Mouse (Mus musculus) forebrain, embryonic 11.5 days (tissue): Measurements from ENCODE around the gene Nkx2-5. TPM values are rescaled to one million over a fixed set of nuclear protein-coding genes. Genes with fewer than 3 reads are reported as not detected.

Source experiments
- ATAC-seq: fragments of 200-750 bp; cut with Nextera tagmentation; replicated peaks from 2 replicates; pipeline ENCODE4 v1.8.0; 2017; ENCODE audit warnings: moderate TSS enrichment; ENCODE audit not compliant: low FRiP score
- DNase-seq: peaks from one replicate; pipeline ENCODE4 v3.0.0-alpha.2; 2017; ENCODE audit warnings: low spot score
- H3K27ac ChIP-seq: fragments of 300-500 bp; sonication (generic); 2 replicates; pipeline ENCODE4 v1.5.1; 2014; ENCODE audit warnings: low read depth, low read length
- H3K27me3 ChIP-seq: fragments of 300-500 bp; sonication (generic); 2 replicates; pipeline ENCODE4 v1.6.1; 2014; ENCODE audit warnings: mild to moderate bottlenecking, low read length, mixed read lengths; ENCODE audit not compliant: control insufficient read depth, insufficient read depth
- H3K36me3 ChIP-seq: fragments of 300-500 bp; sonication (generic); 2 replicates; pipeline ENCODE4 v1.6.1; 2014; ENCODE audit warnings: mild to moderate bottlenecking, low read length, moderate library complexity, mixed read lengths; ENCODE audit not compliant: control insufficient read depth, insufficient read depth
- H3K4me1 ChIP-seq: fragments of 300-500 bp; sonication (generic); replicated peaks from 2 replicates; pipeline ENCODE4 v1.6.1; 2014; ENCODE audit warnings: low read length, mixed read lengths; ENCODE audit not compliant: control insufficient read depth, insufficient read depth
- H3K4me2 ChIP-seq: fragments of 300-500 bp; sonication (generic); 2 replicates; pipeline ENCODE4 v1.6.1; 2014; ENCODE audit warnings: low read depth, mild to moderate bottlenecking, low read length, moderate library complexity, mixed read lengths; ENCODE audit not compliant: severe bottlenecking
- H3K4me3 ChIP-seq: fragments of 300-500 bp; sonication (generic); 2 replicates; pipeline ENCODE4 v1.5.1; 2014; ENCODE audit warnings: low read depth, low read length
- H3K9ac ChIP-seq: fragments of 300-500 bp; sonication (generic); 2 replicates; pipeline ENCODE4 v1.6.1; 2014; ENCODE audit warnings: low read length
- H3K9me3 ChIP-seq: fragments of 300-500 bp; sonication (generic); 2 replicates; pipeline ENCODE4 v1.6.1; 2016; ENCODE audit warnings: low read length, mixed read lengths; ENCODE audit not compliant: control insufficient read depth
- whole genome bisulfite sequencing: fragments of 180-500 bp; shearing (Covaris S2); extraction: QIAGEN DNeasy Blood & Tissue Kit; methylation state at CpG from one replicate; pipeline ENCODE4 v1.1.7; 2014; 5-methylcytosine and 5-hydroxymethylcytosine counted together
- polyA plus RNA-seq: library from polyadenylated mRNA; unstranded; fragments of >200 nt; fragmentation: Nextera tagmentation; extraction: Ambion mirVana; gene quantifications from 2 replicates; pipeline ENCODE4 v1.2.1, GENCODE M21; 2014

Gene Nkx2-5
- polyA plus RNA-seq, 1 experiment from 2014 or later: not detected

GRCm38 (mm10) chr17:26848236-26848635, 3.4 kb upstream of the Nkx2-5 start:
- 2% methylated on average over 6 of the region's 6 CpGs for WGBS
- ATAC-seq (no peak), DNase-seq (peak; percentile 47)
- no peaks in the 10 kb centered on the region for H3K9me3 ChIP-seq
- peaks cover 83% of the 10 kb centered on the region for H3K27me3 ChIP-seq
- no peak overlapping the region for H3K4me3 ChIP-seq
- H3K4me2 ChIP-seq: no peak overlapping the region
- H3K36me3 ChIP-seq: no peaks in the 10 kb centered on the region
- H3K4me1 ChIP-seq: peaks cover 3% of the 10 kb centered on the region; the same call in 1 of the 2 replicates
- no peak overlapping the region for H3K9ac ChIP-seq
- no peak overlapping the region for H3K27ac ChIP-seq

GRCm38 (mm10) chr17:26847801-26848200, 3.0 kb upstream of the Nkx2-5 start:
- H3K4me3 ChIP-seq: no peak overlapping the region
- no peaks in the 10 kb centered on the region for H3K9me3 ChIP-seq
- H3K27ac ChIP-seq: no peak overlapping the region
- H3K27me3 ChIP-seq: peaks cover 84% of the 10 kb centered on the region
- H3K9ac ChIP-seq: no peak overlapping the region
- peak; percentile 49 for DNase-seq
- H3K4me1 ChIP-seq: peaks cover 3% of the 10 kb centered on the region; the same call in 1 of the 2 replicates
- ATAC-seq: no peak
- no peaks in the 10 kb centered on the region for H3K36me3 ChIP-seq
- no peak overlapping the region for H3K4me2 ChIP-seq
- WGBS: 0% methylated on average over 5 of the region's 5 CpGs

GRCm38 (mm10) chr17:26846411-26846810, 1.6 kb upstream of the Nkx2-5 start:
- ATAC-seq (no peak), DNase-seq (peak; percentile 49)
- Histone ChIP-seq H3K4me2 (no peak overlapping the region), H3K9me3 (no peaks in the 10 kb centered on the region), H3K27me3 (peaks cover 85% of the 10 kb centered on the region), H3K4me1 (peaks cover 3% of the 10 kb centered on the region; the same call in 1 of the 2 replicates), H3K36me3 (no peaks in the 10 kb centered on the region), H3K9ac (no peak overlapping the region), H3K4me3 (no peak overlapping the region), H3K27ac (no peak overlapping the region)
- 6% methylated on average over 8 of the region's 8 CpGs for WGBS

- H3K9ac ChIP-seq: no peak overlapping the region
- H3K4me3 ChIP-seq: no peak overlapping the region
- 4% methylated on average over 14 of the region's 14 CpGs for WGBS
- ATAC-seq (no peak), DNase-seq (peak; percentile 48)
- H3K4me1 ChIP-seq: peaks cover 4% of the 10 kb centered on the region; the same call in 1 of the 2 replicates
- no peaks in the 10 kb centered on the region for H3K9me3 ChIP-seq
- no peak overlapping the region for H3K4me2 ChIP-seq
- no peak overlapping the region for H3K27ac ChIP-seq
- H3K27me3 ChIP-seq: peaks cover 86% of the 10 kb centered on the region
- H3K36me3 ChIP-seq: no peaks in the 10 kb centered on the region
Measured at GRCm38 (mm10) chr17:26845149-26846050, 591 bp upstream of the Nkx2-5 start.

GRCm38 (mm10) chr17:26844371-26844851, 398 bp downstream of the Nkx2-5 start:
- H3K4me2 ChIP-seq: no peak overlapping the region
- ATAC-seq (no peak), DNase-seq (peak; percentile 55)
- no peak overlapping the region for H3K27ac ChIP-seq
- no peaks in the 10 kb centered on the region for H3K9me3 ChIP-seq
- H3K4me3 ChIP-seq: no peak overlapping the region
- H3K36me3 ChIP-seq: no peaks in the 10 kb centered on the region
- H3K27me3 ChIP-seq: peaks cover 88% of the 10 kb centered on the region
- no peak overlapping the region for H3K9ac ChIP-seq
- WGBS: under 1% methylated on average over 36 of the region's 36 CpGs
- peaks cover 2% of the 10 kb centered on the region; the same call in 1 of the 2 replicates for H3K4me1 ChIP-seq

GRCm38 (mm10) chr17:26843696-26844236, 1.0 kb downstream of the Nkx2-5 start:
- Histone ChIP-seq H3K27me3 (peaks cover 90% of the 10 kb centered on the region), H3K36me3 (no peaks in the 10 kb centered on the region), H3K9me3 (no peaks in the 10 kb centered on the region), H3K27ac (no peak overlapping the region), H3K4me1 (peaks cover 4% of the 10 kb centered on the region; the same call in 1 of the 2 replicates), H3K9ac (no peak overlapping the region), H3K4me2 (no peak overlapping the region), H3K4me3 (no peak overlapping the region)
- no peak for ATAC-seq
- peak; percentile 48 for DNase-seq
- 1% methylated on average over 7 of the region's 7 CpGs for WGBS

- H3K4me3 ChIP-seq: no peak overlapping the region
- no peak overlapping the region for H3K9ac ChIP-seq
- no peaks in the 10 kb centered on the region for H3K9me3 ChIP-seq
- DNase-seq: peak; percentile 51
- no peak overlapping the region for H3K27ac ChIP-seq
- no peak for ATAC-seq
- no peak overlapping the region for H3K4me2 ChIP-seq
- peaks cover 4% of the 10 kb centered on the region; the same call in 1 of the 2 replicates for H3K4me1 ChIP-seq
- peaks cover 91% of the 10 kb centered on the region for H3K27me3 ChIP-seq
- no peaks in the 10 kb centered on the region for H3K36me3 ChIP-seq
- WGBS: 1% methylated on average over 14 of the region's 14 CpGs
Measured at GRCm38 (mm10) chr17:26843229-26843567, 1.6 kb downstream of the Nkx2-5 start.

- no peak overlapping the region for H3K27ac ChIP-seq
- H3K4me1 ChIP-seq: peaks cover 4% of the 10 kb centered on the region; the same call in 1 of the 2 replicates
- H3K9ac ChIP-seq: no peak overlapping the region
- peaks cover 91% of the 10 kb centered on the region for H3K27me3 ChIP-seq
- DNase-seq (peak; percentile 45), ATAC-seq (no peak)
- H3K36me3 ChIP-seq: no peaks in the 10 kb centered on the region
- WGBS: 2% methylated on average over 9 of the region's 9 CpGs
- no peak overlapping the region for H3K4me2 ChIP-seq
- H3K4me3 ChIP-seq: no peak overlapping the region
- no peaks in the 10 kb centered on the region for H3K9me3 ChIP-seq
Measured at GRCm38 (mm10) chr17:26842431-26843228, 2.2 kb downstream of the Nkx2-5 start.
